Mouse (Mus musculus): Measurements from ENCODE around the gene Scai.
A peak's percentile ranks its signal among the peaks of the same experiment; 100 is the strongest.

The Scai gene

DNA sequence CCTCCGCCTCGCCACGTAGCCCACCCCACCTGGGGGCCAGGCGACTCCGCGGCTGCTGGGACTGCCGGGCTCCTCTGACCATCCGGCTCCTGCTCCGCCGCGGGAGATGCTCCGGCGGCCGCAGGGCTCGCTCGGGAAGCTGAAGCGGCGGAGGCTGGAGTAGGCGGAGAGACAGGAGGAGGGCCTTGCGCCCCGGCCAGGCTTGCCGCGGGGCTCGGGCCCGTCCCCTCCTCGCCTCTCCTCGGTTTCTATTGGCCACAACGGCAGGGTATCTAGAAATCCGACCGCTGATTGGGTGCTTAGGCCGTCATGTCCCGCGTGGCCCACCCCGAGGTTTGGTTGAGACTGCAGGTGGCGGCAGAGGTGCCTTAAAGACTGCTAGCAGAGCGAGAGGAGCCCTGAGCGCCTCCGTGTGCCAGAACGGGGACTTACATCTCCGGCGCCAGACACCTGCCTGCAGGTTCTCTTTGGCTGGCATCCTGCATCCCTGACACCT is at the start of gene Scai:
Scai (minus strand) TSS at position 174 of the 496 bp plus-strand sequence.
- DNase-seq (ENCODE audit: low read depth in 1 of 2, low spot score in 2 of 2): peak; percentile 93 to 94

GRCm38 (mm10) chr2:39226731-39227130 is 36.2 kb upstream of the Scai start:
- no peak for DNase-seq (ENCODE audit: low read depth in 1 of 2, low spot score in 2 of 2)

- peak; percentile 70 to 80 for DNase-seq (ENCODE audit: low read depth in 1 of 2, low spot score in 2 of 2)
These were observed 35.6 kb upstream of the Scai start, which contains the start of gene Ppp6c for GRCm38 (mm10) chr2:39226019-39226640. TSS of gene Ppp6c (minus strand) at chr2:39226451.

GRCm38 (mm10) chr2:39225331-39226018 is 34.9 kb upstream of the Scai start:
- DNase-seq (ENCODE audit: low read depth in 1 of 2, low spot score in 2 of 2): peak; percentile 5 to 27

GRCm38 (mm10) chr2:39224621-39225020 is 34.1 kb upstream of the Scai start:
- DNase-seq (ENCODE audit: low read depth in 1 of 2, low spot score in 2 of 2): no peak

GRCm38 (mm10) chr2:39220010-39220409 is 29.5 kb upstream of the Scai start:
- DNase-seq (ENCODE audit: low read depth in 1 of 2, low spot score in 2 of 2): no peak

- DNase-seq (ENCODE audit: low read depth in 1 of 2, low spot score in 2 of 2): no peak
These were observed 28.5 kb upstream of the Scai start for GRCm38 (mm10) chr2:39219034-39219433.

DNA sequence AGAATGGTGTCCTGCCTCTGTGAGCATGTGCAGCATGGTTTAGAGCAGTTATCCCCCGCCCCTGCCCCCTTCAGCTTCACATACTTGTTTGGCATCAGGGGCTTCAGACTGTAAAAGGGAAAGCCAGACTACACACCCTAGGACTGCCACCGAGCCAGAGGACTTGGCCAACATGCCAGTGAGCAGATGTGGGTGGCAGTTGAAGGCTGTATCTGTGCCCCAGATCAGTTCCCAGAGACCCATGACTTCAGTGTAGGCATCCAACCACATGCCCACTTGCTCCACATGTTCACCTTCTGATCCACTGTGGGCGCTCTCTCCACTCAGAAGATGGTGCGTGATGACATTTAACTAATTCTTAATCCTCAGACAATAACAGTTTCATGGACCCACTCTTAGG is 26.6 kb upstream of the Scai start:
- DNase-seq (ENCODE audit: low read depth in 1 of 2, low spot score in 2 of 2): no peak

- DNase-seq (ENCODE audit: low read depth in 1 of 2, low spot score in 2 of 2): no peak
These were observed 20.2 kb upstream of the Scai start for GRCm38 (mm10) chr2:39210738-39211137.

DNA sequence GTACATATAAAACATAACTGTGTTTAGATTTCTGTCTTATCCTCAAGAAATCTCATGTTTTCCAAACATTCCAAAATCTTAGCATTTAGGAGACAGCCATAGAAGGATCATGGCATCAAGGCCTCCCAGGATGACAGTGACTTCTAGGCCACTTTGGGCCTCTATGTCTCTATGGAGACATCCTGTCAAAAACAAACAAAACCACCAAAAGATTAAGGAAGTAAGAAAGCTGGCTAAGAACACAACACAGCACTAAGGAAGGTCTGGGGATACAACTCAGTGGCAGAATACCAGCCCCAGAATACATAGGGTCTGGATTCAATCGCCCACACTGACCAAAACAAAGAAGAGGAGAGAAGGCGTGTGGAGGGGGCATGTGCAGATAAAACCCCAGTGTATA is 12.8 kb upstream of the Scai start:
- DNase-seq (ENCODE audit: low read depth in 1 of 2, low spot score in 2 of 2): no peak

DNA sequence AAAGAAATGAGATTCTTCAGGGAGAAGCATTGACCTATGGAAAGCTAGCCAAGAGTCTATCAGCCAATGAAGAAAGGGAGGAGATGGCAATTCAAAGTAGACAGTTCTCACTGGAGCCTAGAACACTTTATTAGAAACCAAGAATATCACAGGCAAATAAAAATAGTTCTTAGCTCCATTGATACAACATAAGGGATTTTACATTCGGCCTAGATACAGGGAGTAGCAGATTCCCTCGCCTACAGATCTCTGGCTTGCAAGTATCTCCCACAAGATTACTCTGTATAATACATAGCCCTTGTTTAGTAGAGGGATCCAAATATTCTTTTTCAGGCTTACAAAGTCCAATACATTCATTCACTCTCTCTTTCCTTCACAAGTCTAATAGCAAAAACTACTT is 4.3 kb upstream of the Scai start:
- no peak for DNase-seq (ENCODE audit: low read depth in 1 of 2, low spot score in 2 of 2)

DNA sequence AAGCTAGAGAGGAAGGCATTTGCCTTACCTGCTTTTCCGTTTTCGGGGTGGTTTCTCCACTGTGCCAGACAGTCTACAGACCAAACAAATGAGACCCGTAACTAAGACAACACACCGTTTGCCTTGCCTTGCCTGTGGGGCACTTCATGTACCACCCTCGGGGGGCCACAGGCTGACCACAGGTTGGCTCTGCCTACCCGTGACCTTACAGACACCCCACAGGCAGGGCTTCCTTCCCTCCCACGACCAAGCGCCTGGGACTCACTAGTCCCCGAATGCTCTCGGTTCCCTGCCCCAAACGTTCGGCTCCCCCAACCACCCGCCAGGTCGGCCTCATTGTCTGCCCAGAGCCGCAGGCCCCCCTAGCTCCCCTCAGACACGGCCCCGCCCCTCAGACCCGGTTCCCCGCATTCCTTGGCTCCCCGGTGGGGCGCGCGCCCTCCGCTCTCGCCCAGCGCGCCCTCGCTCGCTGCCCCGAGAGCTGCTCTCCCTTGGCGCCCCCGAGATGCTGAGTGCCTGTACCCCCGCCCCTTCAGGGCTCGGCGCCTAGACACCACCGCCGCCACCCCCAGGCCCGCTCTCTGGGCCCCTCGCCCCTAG is 473 bp downstream of the Scai start:
- peak in 1 of 2 experiments; percentile 3 for DNase-seq (ENCODE audit: low read depth in 1 of 2, low spot score in 2 of 2)

DNA sequence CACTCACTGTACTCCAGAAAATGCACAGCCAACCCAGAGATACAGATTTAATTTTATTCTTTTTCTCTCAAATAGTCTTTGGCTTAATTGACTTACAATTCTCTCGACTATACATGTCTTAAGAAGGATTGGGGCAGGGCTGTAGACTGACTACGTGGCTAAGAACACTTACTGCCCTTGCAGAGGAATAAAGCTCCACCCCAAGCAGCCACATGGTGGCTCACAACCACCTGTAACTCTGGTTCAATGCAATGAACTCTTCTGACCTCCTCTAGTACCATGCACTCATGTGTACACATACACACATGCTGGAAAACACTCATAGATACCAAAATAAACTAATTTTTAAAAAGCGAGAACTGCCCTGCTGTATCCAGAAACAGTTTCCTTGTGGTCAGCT is 4.6 kb downstream of the Scai start:
- no peak for DNase-seq (ENCODE audit: low read depth in 1 of 2, low spot score in 2 of 2)

DNA sequence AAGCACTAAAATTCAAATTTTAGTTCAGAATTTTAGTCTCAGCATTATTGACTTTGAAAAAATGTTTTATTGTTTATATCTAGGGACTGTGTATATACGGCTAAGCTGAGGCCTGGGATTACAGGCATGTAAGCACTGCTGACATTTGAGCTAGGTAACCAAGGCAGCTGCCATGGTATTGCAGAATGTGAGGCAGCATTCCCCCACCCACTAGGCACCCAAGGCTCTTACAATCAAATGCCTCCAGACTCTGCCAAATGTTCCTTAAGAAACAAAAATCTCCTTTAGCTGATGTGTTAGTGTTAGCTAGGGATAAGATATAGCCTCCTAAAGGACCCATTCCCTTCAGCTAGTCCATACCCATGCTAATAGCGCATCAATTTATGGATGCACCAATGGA is 6.9 kb downstream of the Scai start:
- no peak for DNase-seq (ENCODE audit: low read depth in 1 of 2, low spot score in 2 of 2)

- no peak for DNase-seq (ENCODE audit: low read depth in 1 of 2, low spot score in 2 of 2)
These were observed 29.5 kb downstream of the Scai start for GRCm38 (mm10) chr2:39160996-39161395.

GRCm38 (mm10) chr2:39157916-39158315 is 32.6 kb downstream of the Scai start:
- DNase-seq (ENCODE audit: low read depth in 1 of 2, low spot score in 2 of 2): no peak

DNA sequence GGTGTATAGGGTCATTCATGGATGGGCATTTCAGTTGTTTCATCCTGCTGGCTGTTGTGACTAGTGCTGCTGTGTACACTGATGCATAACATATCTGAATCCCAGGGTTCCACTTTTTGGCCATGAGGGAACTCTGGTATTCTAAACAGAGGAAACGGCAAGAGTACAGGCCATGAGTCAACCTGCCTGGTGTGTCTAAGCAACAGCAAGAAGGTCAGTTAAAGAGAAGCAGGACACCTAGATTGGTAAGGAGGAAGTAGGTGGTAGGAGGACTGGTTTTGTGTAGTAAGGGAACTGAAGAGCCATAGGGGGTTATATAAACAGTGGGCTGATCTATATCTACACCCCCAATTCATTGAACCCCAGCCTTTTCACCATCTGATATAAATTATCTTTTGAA is 33.7 kb downstream of the Scai start:
- no peak for DNase-seq (ENCODE audit: low read depth in 1 of 2, low spot score in 2 of 2)

DNA sequence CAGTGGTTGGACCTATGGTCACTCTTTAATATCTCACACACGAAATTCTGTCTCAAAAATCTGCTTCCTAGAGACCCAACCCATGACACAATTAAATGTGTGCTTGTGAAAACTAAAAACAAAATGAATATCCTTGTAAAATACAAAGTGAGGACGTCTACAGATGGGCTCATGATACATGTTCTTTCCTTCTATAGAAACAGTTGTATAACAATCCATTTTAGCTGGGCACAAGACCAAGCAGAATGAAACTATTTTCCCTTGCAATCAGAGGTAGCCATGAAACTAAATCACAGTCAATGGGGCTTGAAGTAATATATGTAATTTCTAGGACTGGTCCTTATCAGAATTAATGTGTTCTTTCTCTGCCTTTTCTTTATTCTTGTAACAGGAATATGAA is 39.6 kb downstream of the Scai start:
- DNase-seq (ENCODE audit: low read depth in 1 of 2, low spot score in 2 of 2): no peak

- DNase-seq (ENCODE audit: low read depth in 1 of 2, low spot score in 2 of 2): no peak
These were observed 42.5 kb downstream of the Scai start for GRCm38 (mm10) chr2:39148075-39148474.

DNA sequence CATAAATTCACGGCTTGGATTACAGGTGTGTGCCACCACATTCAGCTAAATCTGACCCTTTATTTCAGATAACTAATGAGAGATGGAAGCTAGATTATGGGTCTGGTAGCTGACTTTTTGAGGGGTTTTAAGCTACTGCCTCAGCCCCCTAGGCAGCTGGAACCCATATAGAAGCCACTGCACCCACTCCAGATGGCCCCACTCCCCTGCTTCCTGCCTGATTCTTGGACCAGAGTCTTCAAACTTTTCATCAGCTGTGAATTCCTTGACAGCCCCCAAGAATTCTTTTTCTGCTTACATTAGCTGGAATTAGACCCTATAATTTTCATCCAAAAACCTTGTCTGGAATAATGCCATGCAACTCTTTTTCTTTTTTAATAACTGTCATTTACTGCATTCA is 44.1 kb downstream of the Scai start:
- DNase-seq (ENCODE audit: low read depth in 1 of 2, low spot score in 2 of 2): no peak

DNA sequence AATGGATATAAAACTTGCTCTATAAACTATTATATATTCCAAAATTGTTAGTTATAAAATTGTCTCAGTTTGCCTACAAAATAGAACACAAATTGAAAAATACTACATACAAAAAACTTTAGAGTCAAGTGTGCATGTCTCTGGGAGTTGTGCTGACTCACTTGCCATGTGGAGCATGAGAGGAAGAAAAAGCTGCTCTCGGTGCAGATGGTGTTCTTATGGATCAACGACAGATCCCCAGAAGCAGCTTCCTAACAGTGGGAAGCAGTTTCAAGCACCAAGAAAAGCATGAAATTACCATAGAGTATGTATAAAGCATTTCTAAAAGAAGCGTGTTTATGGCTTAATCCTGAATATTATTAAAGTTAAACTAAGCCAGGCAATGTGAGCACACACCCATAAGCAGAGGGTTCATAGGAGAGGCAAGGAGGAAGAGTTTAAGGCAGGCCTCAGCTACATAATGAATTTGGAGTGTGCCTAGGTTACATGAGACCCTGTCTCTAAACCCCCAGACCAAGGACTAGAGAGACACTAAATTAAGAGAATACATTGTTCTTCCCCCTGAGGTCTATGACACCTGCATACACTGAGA is 48.1 kb downstream of the Scai start:
- no peak for DNase-seq (ENCODE audit: low read depth in 1 of 2, low spot score in 2 of 2)
